Mouse (Mus musculus): ENCODE measurements around the gene Adora2b.

GRCm38 (mm10) chr11:62248401-62249244 lies at the start of gene Adora2b:
- TF ChIP-seq CTCF (IDR thresholded peaks at IDR 0.05; ENCODE audit: low read depth) (no peak), EP300 (IDR thresholded peaks at IDR 0.05; ENCODE audit: low read depth) (no peak)

All from liver, embryonic 14.5 days (tissue).